ENCODE assay signal across 26 mouse cellular contexts in the genomic region with DNA sequence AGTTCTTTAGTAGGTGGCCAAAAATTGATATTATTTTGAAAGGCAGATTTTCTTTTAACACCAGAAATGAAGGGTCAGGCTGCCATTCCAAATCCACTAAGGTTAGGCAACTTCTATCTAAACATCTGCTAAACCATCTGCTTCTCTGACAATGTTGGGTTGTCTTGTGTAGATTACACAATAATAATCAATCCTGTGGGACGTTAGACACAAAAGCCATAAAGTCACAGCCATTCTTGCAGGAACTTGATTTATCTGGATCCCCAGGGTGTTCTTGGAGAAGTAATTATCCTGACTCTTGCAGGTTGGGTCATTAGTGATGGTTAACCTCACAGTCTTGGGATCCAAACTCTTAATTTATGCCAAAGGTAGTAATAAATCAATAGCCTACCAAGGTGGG. TPM values are rescaled to one million over a fixed set of nuclear protein-coding genes. Genes with fewer than 3 reads are reported as not detected.
DNase-seq lines count a peak whose midpoint lies in the region; ATAC-seq lines count a peak whose summit lies in the region.
"Had no signal": no experiment of that assay in that cellular context is flagged by ENCODE, and none has a peak within 500 bp of the region (broad histone marks: within the 10 kb centered on the region; RNA-seq: fewer than 3 reads in every experiment).

No protein-coding gene starts in this region.

- no peak overlapping the region for H3K9ac ChIP-seq in neural tube, embryonic 12.5 days
- H3K9ac ChIP-seq in neural tube, embryonic 15.5 days (replicated peaks): no peak overlapping the region
- H3K9ac ChIP-seq in liver, embryonic 12.5 days: no peak overlapping the region
- H3K9ac ChIP-seq: embryonic facial prominence, embryonic 13.5 days; embryonic facial prominence, embryonic 15.5 days; forebrain, embryonic 13.5 days; forebrain, embryonic 15.5 days; forebrain, postnatal 0 days had no signal

- no peak overlapping the region for H3K4me2 ChIP-seq in neural tube, embryonic 12.5 days (replicated peaks)
- H3K4me2 ChIP-seq in neural tube, embryonic 15.5 days: no peak overlapping the region
- no peak overlapping the region for H3K4me2 ChIP-seq in liver, embryonic 12.5 days
- H3K4me2 ChIP-seq: embryonic facial prominence, embryonic 13.5 days; embryonic facial prominence, embryonic 15.5 days; forebrain, embryonic 13.5 days; forebrain, embryonic 15.5 days had no signal

- H3K27me3 ChIP-seq in neural tube, embryonic 12.5 days (replicated peaks): no peaks in the 10 kb centered on the region
- no peaks in the 10 kb centered on the region for H3K27me3 ChIP-seq in neural tube, embryonic 15.5 days (replicated peaks)
- H3K27me3 ChIP-seq in liver, embryonic 12.5 days (replicated peaks): no peaks in the 10 kb centered on the region
- H3K27me3 ChIP-seq: CH12.LX; embryonic facial prominence, embryonic 13.5 days; embryonic facial prominence, embryonic 15.5 days; forebrain, embryonic 13.5 days; forebrain, embryonic 15.5 days; Patski had no signal

- peak; percentile 70 for ATAC-seq in neural tube, embryonic 12.5 days (ENCODE audit: low FRiP score, low read depth)
- no peak for ATAC-seq in neural tube, embryonic 15.5 days (ENCODE audit: low FRiP score)
- no peak for ATAC-seq in liver, embryonic 12.5 days
- ATAC-seq: activated CD4-positive, CD25-positive, alpha-beta regulatory T cell, adult 4 months; CD4-positive, CD25-positive, alpha-beta regulatory T cell, adult 4 months; forebrain, embryonic 13.5 days; forebrain, embryonic 15.5 days; forebrain, postnatal 0 days; Patski had no signal

- H3K4me1 ChIP-seq in neural tube, embryonic 12.5 days: peaks cover 16% of the 10 kb centered on the region
- H3K4me1 ChIP-seq in neural tube, embryonic 15.5 days: 0 out of 2 replicates have a peak, but pooled peaks cover 8% of the 10 kb centered on the region
- no peaks in the 10 kb centered on the region for H3K4me1 ChIP-seq in liver, embryonic 12.5 days
- H3K4me1 ChIP-seq: embryonic facial prominence, embryonic 15.5 days; forebrain, embryonic 13.5 days; forebrain, embryonic 15.5 days had no signal

- H3K4me3 ChIP-seq in neural tube, embryonic 12.5 days: no peak overlapping the region
- H3K4me3 ChIP-seq in neural tube, embryonic 15.5 days (replicated peaks): no peak overlapping the region
- no peak overlapping the region for H3K4me3 ChIP-seq in liver, embryonic 12.5 days
- H3K4me3 ChIP-seq: embryonic facial prominence, embryonic 13.5 days; embryonic facial prominence, embryonic 15.5 days; erythroblast, embryonic 14.5 days; forebrain, embryonic 13.5 days; forebrain, embryonic 15.5 days had no signal

- H3K36me3 ChIP-seq in neural tube, embryonic 12.5 days: peaks cover 19% of the 10 kb centered on the region
- H3K36me3 ChIP-seq in neural tube, embryonic 15.5 days: no peaks in the 10 kb centered on the region
- H3K36me3 ChIP-seq in liver, embryonic 12.5 days: no peaks in the 10 kb centered on the region
- H3K36me3 ChIP-seq: embryonic facial prominence, embryonic 13.5 days; embryonic facial prominence, embryonic 15.5 days; forebrain, embryonic 15.5 days; G1E had no signal

- no peaks in the 10 kb centered on the region for H3K9me3 ChIP-seq in neural tube, embryonic 12.5 days
- no peaks in the 10 kb centered on the region for H3K9me3 ChIP-seq in neural tube, embryonic 15.5 days (replicated peaks)
- no peaks in the 10 kb centered on the region for H3K9me3 ChIP-seq in liver, embryonic 12.5 days (replicated peaks)
- H3K9me3 ChIP-seq: embryonic facial prominence, embryonic 13.5 days; embryonic facial prominence, embryonic 15.5 days; forebrain, embryonic 13.5 days; forebrain, embryonic 15.5 days had no signal

- peak; percentile 39 for DNase-seq in embryo, embryonic 10.5 days (ENCODE audit: low spot score)
- no peak for DNase-seq in embryo, embryonic 11 days
- peak; percentile 50 for DNase-seq in mesoderm, embryonic 11.5 days (ENCODE audit: low read depth, low spot score)
- DNase-seq: adrenal gland, postnatal 10 days; adrenal gland, postnatal 25 days; B cell, adult 2 months; cerebellum, adult 11 months; cerebellum, adult 18-20 months; cerebellum, adult 8-10 months; cerebellum, adult 9-11 months; cerebellum, postnatal 14 days; cerebellum, postnatal 36 days; forebrain, postnatal 0 days had no signal

- WGBS in neural tube, embryonic 12.5 days: 9% methylated on average over 1 of the region's 1 CpGs
- WGBS in neural tube, embryonic 15.5 days: 11% methylated on average over 1 of the region's 1 CpGs
- WGBS in liver, embryonic 12.5 days (ENCODE audit: insufficient replicate concordance): 68% methylated on average over 1 of the region's 1 CpGs

- H3K27ac ChIP-seq in neural tube, embryonic 12.5 days: no peak overlapping the region
- H3K27ac ChIP-seq in neural tube, embryonic 15.5 days (replicated peaks): no peak overlapping the region
- H3K27ac ChIP-seq in liver, embryonic 12.5 days: no peak overlapping the region
- H3K27ac ChIP-seq: embryonic facial prominence, embryonic 13.5 days; embryonic facial prominence, embryonic 15.5 days; forebrain, embryonic 13.5 days; forebrain, embryonic 15.5 days had no signal

RNA-seq across cellular contexts. Expression of gene Ednrb, which starts 21.6 kb away (rescaled TPM):
- polyA plus RNA-seq in neural tube, embryonic 12.5 days (2016; fragmentation: Nextera tagmentation; extraction: Ambion mirVana): 147 and 170 TPM in 2 replicates
- polyA plus RNA-seq in neural tube, embryonic 15.5 days (2015; fragmentation: Nextera tagmentation; extraction: Ambion mirVana): 69.1 and 83.8 TPM in 2 replicates
- polyA plus RNA-seq in liver, embryonic 12.5 days (2016; fragmentation: Nextera tagmentation; extraction: Ambion mirVana): 14.4 and 15.3 TPM in 2 replicates
- polyA plus RNA-seq: activated CD4-positive, CD25-positive, alpha-beta regulatory T cell, adult 4 months; G1E had no signal
